Mouse (Mus musculus): ENCODE data around the gene Aif1l. TPM values are rescaled to one million over a fixed set of nuclear protein-coding genes. Genes with fewer than 3 reads are reported as not detected.

The Aif1l gene
- 11.7 and 12.6 TPM in 2 replicates for polyA plus RNA-seq (2015; fragmentation: Nextera tagmentation; extraction: Ambion mirVana)

DNA sequence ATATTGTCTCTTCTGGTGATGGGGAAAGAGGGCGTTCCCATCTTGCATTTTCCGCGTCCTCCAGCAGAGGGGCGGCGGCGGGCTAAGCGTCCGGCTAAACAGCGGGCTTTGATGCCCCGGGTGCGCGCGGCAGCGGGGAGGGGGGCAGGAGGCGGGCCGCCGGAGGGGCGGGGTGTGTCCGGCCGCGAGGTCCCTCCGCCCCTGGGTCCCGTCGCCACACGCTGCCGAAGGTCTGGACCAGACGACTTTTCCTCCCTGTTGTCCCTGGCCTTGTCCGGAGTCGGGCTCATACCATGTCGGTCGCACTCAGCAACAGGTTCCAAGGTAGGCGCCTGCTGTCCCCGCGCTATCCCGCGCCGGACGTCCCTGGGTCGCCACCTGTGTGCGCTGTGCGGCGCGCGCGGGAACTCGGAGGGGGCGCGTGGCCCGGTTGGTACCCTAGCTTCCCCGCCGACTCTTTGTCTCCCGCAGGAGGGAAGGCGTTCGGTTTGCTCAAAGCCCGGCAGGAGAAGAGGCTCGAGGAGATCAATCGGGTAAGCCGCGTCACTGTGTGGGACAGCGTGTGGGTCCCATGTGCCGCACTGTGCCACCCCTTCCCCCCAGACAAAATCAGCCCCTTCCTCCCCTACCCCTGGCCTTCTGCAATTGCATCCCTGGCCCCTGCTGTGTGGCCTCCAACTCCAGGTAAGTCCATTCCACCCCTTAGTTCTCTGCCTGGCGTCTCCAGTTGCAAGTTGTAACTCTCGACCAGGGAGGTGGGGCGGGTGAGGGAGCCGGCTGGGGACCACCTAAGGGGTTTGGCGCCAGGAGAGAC lies at the start of gene Aif1l:
Gene Aif1l, plus strand, starts transcription at position 82 of the 814 bp plus-strand sequence.
- ATAC-seq (peak; percentile 88), DNase-seq (ENCODE audit: low spot score) (peak; percentile 77)
- Histone ChIP-seq H3K4me2 (replicated peaks; ENCODE audit: low read depth, low read length) (peak within 1 kb of the TSS; percentile 95), H3K36me3 (ENCODE audit: insufficient read depth, low read length) (no peaks in the 10 kb centered on the region), H3K9ac (replicated peaks; ENCODE audit: low read depth) (no peak within 1 kb of the TSS; the same call in 1 of the 2 replicates), H3K27me3 (replicated peaks; ENCODE audit: insufficient read depth, low read length) (no peaks in the 10 kb centered on the region), H3K4me3 (ENCODE audit: low read depth, low read length) (peak within 1 kb of the TSS; percentile 51), H3K9me3 (ENCODE audit: low read length) (no peaks in the 10 kb centered on the region), H3K4me1 (ENCODE audit: insufficient read depth, low read depth, low read length) (peaks cover 4% of the 10 kb centered on the region), H3K27ac (ENCODE audit: low read length) (no peak within 1 kb of the TSS)
- WGBS = 2% methylated on average over 57 of the region's 66 CpGs
- peak; percentile 63 for TF ChIP-seq CTCF (IDR thresholded peaks at IDR 0.05)
- no peak for TF ChIP-seq EP300 (IDR thresholded peaks at IDR 0.05)

DNA sequence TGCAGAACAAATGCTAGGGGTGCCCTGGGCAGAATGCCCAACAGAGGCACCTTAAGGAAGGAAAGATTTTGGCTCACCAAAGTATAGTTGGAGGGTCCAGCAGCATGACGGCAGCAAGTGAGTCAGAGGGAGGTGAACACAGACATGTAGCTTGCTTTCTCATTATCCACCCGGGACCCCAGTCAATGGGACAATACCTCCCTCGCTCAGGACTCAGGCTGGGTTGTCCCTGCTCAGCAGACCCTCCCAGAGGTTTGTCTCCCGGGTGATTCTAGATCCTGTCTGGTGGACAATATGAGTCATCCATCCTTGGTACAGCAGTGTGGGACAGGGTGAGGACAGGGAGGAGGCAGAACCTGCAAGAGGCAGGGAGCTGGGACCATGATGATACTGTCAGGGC lies 49.0 kb upstream of the Aif1l start:
- Histone ChIP-seq H3K9me3 (ENCODE audit: low read length) (no peaks in the 10 kb centered on the region), H3K4me2 (replicated peaks; ENCODE audit: low read depth, low read length) (no peak overlapping the region), H3K9ac (replicated peaks; ENCODE audit: low read depth) (no peak overlapping the region), H3K27me3 (replicated peaks; ENCODE audit: insufficient read depth, low read length) (no peaks in the 10 kb centered on the region), H3K27ac (ENCODE audit: low read length) (no peak overlapping the region), H3K4me1 (ENCODE audit: insufficient read depth, low read depth, low read length) (no peaks in the 10 kb centered on the region), H3K4me3 (ENCODE audit: low read depth, low read length) (no peak overlapping the region), H3K36me3 (ENCODE audit: insufficient read depth, low read length) (no peaks in the 10 kb centered on the region)
- 61% methylated on average over 4 of the region's 4 CpGs for WGBS
- no peak for TF ChIP-seq CTCF (IDR thresholded peaks at IDR 0.05)
- TF ChIP-seq EP300 (IDR thresholded peaks at IDR 0.05) = no peak
- no peak for DNase-seq (ENCODE audit: low spot score)
- no peak for ATAC-seq

DNA sequence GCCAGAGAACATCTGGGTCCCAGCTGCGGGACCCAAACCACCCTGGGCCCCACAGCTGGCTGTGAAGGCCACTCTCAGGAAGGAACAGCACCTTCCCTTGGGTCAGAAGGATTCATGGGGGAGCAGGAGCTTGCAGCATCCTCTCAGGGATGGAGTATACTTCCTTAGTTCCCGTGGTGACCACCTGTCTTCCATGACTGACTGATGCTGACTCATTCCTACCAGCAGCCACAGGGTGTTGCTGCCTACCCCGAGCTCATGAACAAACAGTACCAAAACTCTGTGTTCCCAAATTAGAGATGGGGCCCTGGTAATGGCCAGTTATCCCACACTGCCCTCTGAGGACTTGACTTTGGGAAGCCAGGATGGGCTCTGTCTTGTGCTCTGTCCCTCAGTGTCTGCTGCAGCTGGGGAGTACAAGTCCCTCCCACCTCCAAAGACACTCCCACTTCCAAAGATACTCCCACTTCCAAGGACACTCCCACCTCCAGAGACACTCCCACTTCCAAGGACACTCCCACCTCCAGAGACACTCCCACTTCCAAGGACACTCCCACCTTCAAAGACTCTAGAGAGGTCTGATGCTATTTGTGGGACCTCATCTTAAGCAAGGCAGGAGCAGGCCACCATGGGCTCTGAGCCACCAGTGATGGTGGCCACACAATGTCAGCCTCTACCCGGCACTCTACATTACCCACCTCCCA lies 48.1 kb upstream of the Aif1l start:
- no peaks in the 10 kb centered on the region for H3K36me3 ChIP-seq (ENCODE audit: insufficient read depth, low read length)
- DNase-seq (ENCODE audit: low spot score) (peak; percentile 32), ATAC-seq (peak; percentile 67)
- 44% methylated on average over 4 of the region's 4 CpGs for WGBS
- H3K27me3 ChIP-seq (replicated peaks; ENCODE audit: insufficient read depth, low read length) = no peaks in the 10 kb centered on the region
- H3K9me3 ChIP-seq (ENCODE audit: low read length) = no peaks in the 10 kb centered on the region
- no peak overlapping the region for H3K4me3 ChIP-seq (ENCODE audit: low read depth, low read length)
- no peaks in the 10 kb centered on the region for H3K4me1 ChIP-seq (ENCODE audit: insufficient read depth, low read depth, low read length)
- TF ChIP-seq CTCF (IDR thresholded peaks at IDR 0.05) (no peak), EP300 (IDR thresholded peaks at IDR 0.05) (no peak)
- H3K9ac ChIP-seq (replicated peaks; ENCODE audit: low read depth) = no peak overlapping the region
- H3K27ac ChIP-seq (ENCODE audit: low read length) = no peak overlapping the region
- H3K4me2 ChIP-seq (replicated peaks; ENCODE audit: low read depth, low read length) = no peak overlapping the region

DNA sequence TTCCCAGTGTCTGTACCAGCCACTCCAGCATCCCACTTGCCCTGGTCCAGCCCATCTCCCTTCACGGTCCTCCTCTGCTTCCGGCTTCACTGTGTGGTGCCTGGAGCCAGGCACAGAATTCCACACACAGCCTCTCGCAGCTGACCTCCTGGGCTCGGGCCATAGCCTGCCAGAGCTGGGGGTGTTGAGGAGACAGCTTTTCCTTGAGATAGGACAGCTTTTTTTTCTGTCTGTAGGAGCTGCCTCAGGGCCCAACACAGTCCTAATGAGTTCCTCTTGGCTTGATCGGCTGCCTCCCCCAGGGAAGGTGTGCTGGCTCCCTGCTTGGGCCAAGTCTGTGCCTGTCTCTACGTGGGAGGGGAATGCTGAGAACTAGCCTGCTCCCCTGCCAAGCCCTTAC lies 45.9 kb upstream of the Aif1l start:
- DNase-seq (ENCODE audit: low spot score) (no peak), ATAC-seq (no peak; the same call in 1 of the 2 replicates)
- H3K27ac ChIP-seq (ENCODE audit: low read length) = no peak overlapping the region
- no peak overlapping the region for H3K4me2 ChIP-seq (replicated peaks; ENCODE audit: low read depth, low read length)
- no peaks in the 10 kb centered on the region for H3K4me1 ChIP-seq (ENCODE audit: insufficient read depth, low read depth, low read length)
- H3K27me3 ChIP-seq (replicated peaks; ENCODE audit: insufficient read depth, low read length) = no peaks in the 10 kb centered on the region
- WGBS = 22% methylated on average over 6 of the region's 6 CpGs
- H3K9ac ChIP-seq (replicated peaks; ENCODE audit: low read depth) = no peak overlapping the region
- H3K36me3 ChIP-seq (ENCODE audit: insufficient read depth, low read length) = no peaks in the 10 kb centered on the region
- no peak overlapping the region for H3K4me3 ChIP-seq (ENCODE audit: low read depth, low read length)
- H3K9me3 ChIP-seq (ENCODE audit: low read length) = no peaks in the 10 kb centered on the region
- TF ChIP-seq CTCF (IDR thresholded peaks at IDR 0.05) = no peak

DNA sequence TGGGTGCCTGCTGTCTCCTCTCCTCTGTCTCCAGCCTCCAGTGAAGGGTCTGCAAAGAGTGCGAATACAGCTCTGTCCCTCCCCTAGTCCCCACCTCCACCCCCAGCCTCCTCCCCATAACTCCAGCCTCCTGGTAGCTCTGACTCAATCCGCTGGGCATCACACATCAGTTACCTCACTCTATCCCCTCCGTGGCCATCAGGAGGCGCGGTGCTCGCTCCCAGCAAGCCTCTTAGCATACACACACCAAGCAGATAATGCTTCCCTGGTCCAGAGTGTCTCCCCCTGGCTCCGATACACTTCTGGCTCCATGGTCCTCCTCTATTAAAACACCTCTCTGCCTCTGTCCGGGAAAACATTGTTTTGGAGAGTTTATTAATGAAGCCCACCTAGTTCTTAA lies 45.3 kb upstream of the Aif1l start:
- Histone ChIP-seq H3K9ac (replicated peaks; ENCODE audit: low read depth) (no peak overlapping the region), H3K9me3 (ENCODE audit: low read length) (no peaks in the 10 kb centered on the region), H3K27me3 (replicated peaks; ENCODE audit: insufficient read depth, low read length) (no peaks in the 10 kb centered on the region), H3K27ac (ENCODE audit: low read length) (no peak overlapping the region), H3K4me2 (replicated peaks; ENCODE audit: low read depth, low read length) (no peak overlapping the region), H3K4me1 (ENCODE audit: insufficient read depth, low read depth, low read length) (no peaks in the 10 kb centered on the region), H3K36me3 (ENCODE audit: insufficient read depth, low read length) (no peaks in the 10 kb centered on the region), H3K4me3 (ENCODE audit: low read depth, low read length) (no peak overlapping the region)
- peak; percentile 30 for DNase-seq (ENCODE audit: low spot score)
- WGBS = 24% methylated on average over 8 of the region's 8 CpGs
- ATAC-seq = no peak
- TF ChIP-seq CTCF (IDR thresholded peaks at IDR 0.05) (peak; percentile 51), EP300 (IDR thresholded peaks at IDR 0.05) (no peak)

DNA sequence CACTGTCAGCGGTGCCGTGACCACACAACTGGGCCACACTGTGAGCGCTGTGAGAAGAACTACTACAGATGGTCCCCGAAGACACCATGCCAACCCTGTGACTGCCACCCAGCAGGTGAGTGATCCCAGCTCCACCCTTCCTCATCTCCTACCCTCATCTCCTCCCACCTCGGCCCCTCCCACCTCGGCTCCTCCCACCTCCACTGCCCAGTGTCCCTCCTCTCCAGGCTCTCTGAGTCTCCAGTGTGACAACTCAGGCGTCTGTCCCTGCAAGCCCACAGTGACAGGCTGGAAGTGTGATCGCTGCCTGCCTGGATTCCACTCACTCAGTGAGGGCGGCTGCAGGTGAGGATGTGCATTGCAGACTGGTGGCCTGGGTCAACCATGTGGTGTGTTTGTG lies 44.3 kb upstream of the Aif1l start:
- H3K27ac ChIP-seq (ENCODE audit: low read length) = no peak overlapping the region
- no peaks in the 10 kb centered on the region for H3K27me3 ChIP-seq (replicated peaks; ENCODE audit: insufficient read depth, low read length)
- no peaks in the 10 kb centered on the region for H3K4me1 ChIP-seq (ENCODE audit: insufficient read depth, low read depth, low read length)
- no peaks in the 10 kb centered on the region for H3K36me3 ChIP-seq (ENCODE audit: insufficient read depth, low read length)
- H3K9me3 ChIP-seq (ENCODE audit: low read length) = no peaks in the 10 kb centered on the region
- TF ChIP-seq CTCF (IDR thresholded peaks at IDR 0.05) = no peak
- WGBS = 38% methylated on average over 9 of the region's 9 CpGs
- DNase-seq (ENCODE audit: low spot score) (no peak), ATAC-seq (no peak; the same call in 1 of the 2 replicates)
- no peak overlapping the region for H3K9ac ChIP-seq (replicated peaks; ENCODE audit: low read depth)
- no peak overlapping the region for H3K4me3 ChIP-seq (ENCODE audit: low read depth, low read length)
- H3K4me2 ChIP-seq (replicated peaks; ENCODE audit: low read depth, low read length) = no peak overlapping the region

Data from lung, postnatal 0 days (tissue).